Mouse (Mus musculus) liver, embryonic 12.5 days (tissue): ENCODE results near the gene Plaur. TPM values are rescaled to one million over a fixed set of nuclear protein-coding genes. Genes with fewer than 3 reads are reported as not detected.
A peak's percentile ranks its signal among the peaks of the same experiment; 100 is the strongest.

Source experiments
- ATAC-seq: fragments of 200-750 bp; cut with Nextera tagmentation; 2 replicates; pipeline ENCODE4 v1.8.0; 2017; ENCODE audit warnings: moderate number of reproducible peaks, mild to moderate bottlenecking, moderate library complexity
- H3K27ac ChIP-seq: fragments of 300-500 bp; sonication (generic); 2 replicates; pipeline ENCODE4 v1.5.1; 2016; ENCODE audit warnings: mild to moderate bottlenecking
- H3K27me3 ChIP-seq: fragments of 300-500 bp; sonication (generic); replicated peaks from 2 replicates; pipeline ENCODE4 v1.6.1; 2016; ENCODE audit warnings: mild to moderate bottlenecking, moderate library complexity
- H3K36me3 ChIP-seq: fragments of 300-500 bp; sonication (generic); 2 replicates; pipeline ENCODE4 v1.6.1; 2016; ENCODE audit warnings: mild to moderate bottlenecking, moderate library complexity
- H3K4me1 ChIP-seq: fragments of 300-500 bp; sonication (generic); 2 replicates; pipeline ENCODE4 v1.6.1; 2016
- H3K4me2 ChIP-seq: fragments of 300-500 bp; sonication (generic); 2 replicates; pipeline ENCODE4 v1.6.1; 2016; ENCODE audit warnings: mild to moderate bottlenecking, moderate library complexity
- H3K4me3 ChIP-seq: fragments of 300-500 bp; sonication (generic); 2 replicates; pipeline ENCODE4 v1.5.1; 2016; ENCODE audit warnings: mild to moderate bottlenecking, moderate library complexity
- H3K9ac ChIP-seq: fragments of 300-500 bp; sonication (generic); 2 replicates; pipeline ENCODE4 v1.6.1; 2016; ENCODE audit warnings: mild to moderate bottlenecking, moderate library complexity
- H3K9me3 ChIP-seq: fragments of 300-500 bp; sonication (generic); replicated peaks from 2 replicates; pipeline ENCODE4 v1.6.1; 2016; ENCODE audit warnings: mild to moderate bottlenecking, moderate library complexity
- WGBS: fragments of 180-500 bp; shearing (Covaris S2); methylation state at CpG from one replicate; pipeline ENCODE4 v1.1.7; 2016; ENCODE audit not compliant: insufficient replicate concordance; 5-methylcytosine and 5-hydroxymethylcytosine counted together
- polyA plus RNA-seq: library from polyadenylated mRNA; unstranded; fragments of >200 nt; fragmentation: Nextera tagmentation; extraction: Ambion mirVana; gene quantifications from 2 replicates; pipeline ENCODE4 v1.2.1, GENCODE M21; 2016

Gene Plaur
- polyA plus RNA-seq, 1 experiment from 2014 or later: 2.8 TPM

DNA sequence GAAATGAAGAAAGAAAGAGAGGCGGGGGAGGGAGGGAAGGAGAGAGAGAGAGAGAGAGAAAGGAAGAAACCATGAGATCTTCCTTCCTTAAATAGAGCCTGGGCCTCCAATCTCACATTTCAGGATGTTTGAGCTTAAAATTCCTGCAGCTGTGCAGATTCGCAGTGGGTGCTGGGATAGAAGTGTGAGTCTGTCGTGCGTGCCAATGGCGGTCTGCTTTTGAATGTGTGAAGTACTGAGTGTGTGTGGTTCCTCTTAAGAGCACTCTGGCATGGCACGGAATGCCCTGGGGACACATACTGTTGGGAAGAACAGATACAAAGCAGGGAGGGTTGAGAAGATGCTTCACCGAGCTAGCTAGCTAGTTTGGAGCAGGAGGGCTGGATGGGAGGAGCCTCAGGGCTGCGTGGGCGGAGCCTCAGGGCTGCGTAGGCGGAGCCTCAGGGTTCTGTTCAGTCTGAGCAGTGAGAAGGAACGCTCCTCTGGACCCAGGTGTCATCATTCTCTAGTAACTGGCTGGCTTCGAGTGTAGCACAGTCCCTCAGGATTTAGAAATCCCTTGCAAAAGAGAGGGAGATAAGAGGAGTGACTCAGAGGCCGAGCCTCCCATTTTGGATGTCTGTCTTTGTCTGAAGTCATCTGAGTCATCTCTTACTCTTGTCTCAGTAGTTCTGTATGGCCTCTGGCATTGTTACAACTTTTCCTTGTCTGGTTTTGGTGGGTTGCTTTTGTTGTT, 13.3 kb upstream of the Plaur start:
- no peak for ATAC-seq

DNA sequence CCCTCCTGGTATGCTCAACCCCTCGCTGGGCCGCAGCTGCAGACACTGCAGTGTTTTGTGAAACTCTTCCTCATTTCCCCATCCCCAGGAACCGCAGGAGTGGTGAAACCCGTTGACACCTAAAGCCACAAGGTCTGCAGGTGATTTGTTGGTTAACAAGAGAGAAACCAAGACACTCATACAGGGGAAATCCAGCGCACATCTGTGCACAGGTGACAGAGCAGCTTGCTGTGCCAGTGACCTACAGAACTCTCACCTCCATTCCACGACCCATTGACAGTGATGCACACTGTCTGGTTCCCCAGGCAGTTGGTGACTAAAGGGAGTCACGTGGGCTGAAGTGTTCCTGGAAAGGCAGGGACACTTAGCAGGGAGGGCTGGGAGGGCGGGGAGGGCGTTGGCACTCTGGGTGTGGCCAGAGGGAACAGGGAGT, 11.7 kb upstream of the Plaur start:
- Histone ChIP-seq H3K36me3 (no peaks in the 10 kb centered on the region), H3K9ac (no peak overlapping the region), H3K9me3 (no peaks in the 10 kb centered on the region), H3K27ac (no peak overlapping the region), H3K4me2 (peak overlapping the region; percentile 4; the same call in 1 of the 2 replicates), H3K4me3 (no peak overlapping the region), H3K4me1 (peaks cover 13% of the 10 kb centered on the region), H3K27me3 (peaks cover 22% of the 10 kb centered on the region)
- ATAC-seq: peak; percentile 58
- 34% methylated on average over 9 of the region's 9 CpGs for WGBS

More for the DNA sequence above, 13.3 kb upstream of the Plaur start:
- H3K9ac ChIP-seq: no peak overlapping the region
- no peak overlapping the region for H3K27ac ChIP-seq
- no peak overlapping the region for H3K4me3 ChIP-seq
- H3K36me3 ChIP-seq: no peaks in the 10 kb centered on the region
- H3K4me2 ChIP-seq: no peak overlapping the region
- peaks cover 20% of the 10 kb centered on the region for H3K27me3 ChIP-seq
- H3K9me3 ChIP-seq: no peaks in the 10 kb centered on the region
- WGBS: 39% methylated on average over 14 of the region's 14 CpGs
- peaks cover 13% of the 10 kb centered on the region for H3K4me1 ChIP-seq

DNA sequence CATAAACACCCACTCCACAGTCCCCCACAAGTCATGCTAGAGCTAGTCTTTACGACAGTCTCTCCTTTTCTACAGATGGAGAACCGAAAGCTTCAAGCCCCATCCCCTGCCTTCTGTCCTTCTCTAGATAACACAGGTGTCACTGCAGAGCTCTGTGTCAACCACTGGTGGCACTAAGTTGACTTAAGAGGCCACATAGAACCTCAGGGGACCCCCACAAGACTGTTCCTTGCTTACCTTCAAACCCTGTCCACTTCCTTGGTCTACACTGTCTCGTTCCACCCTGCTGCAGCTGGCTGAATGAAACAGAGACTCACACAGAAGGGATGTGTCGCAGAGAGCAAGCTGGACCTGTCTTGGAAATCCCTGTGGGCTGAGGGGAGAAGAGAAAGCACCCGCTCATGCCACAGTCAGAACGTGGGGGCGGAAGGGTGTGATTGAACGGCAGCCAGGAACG, 10.4 kb upstream of the Plaur start, which contains the start of gene Irgc1:
Irgc1 (minus strand) TSS at position 443 of the 457 bp plus-strand sequence.
- Histone ChIP-seq H3K9ac (no peak within 1 kb of the TSS), H3K4me1 (peaks cover 13% of the 10 kb centered on the region), H3K4me3 (no peak within 1 kb of the TSS), H3K4me2 (no peak within 1 kb of the TSS), H3K27ac (no peak within 1 kb of the TSS), H3K9me3 (no peaks in the 10 kb centered on the region), H3K27me3 (peaks cover 25% of the 10 kb centered on the region), H3K36me3 (no peaks in the 10 kb centered on the region)
- WGBS: 62% methylated on average over 9 of the region's 9 CpGs
- no peak for ATAC-seq

DNA sequence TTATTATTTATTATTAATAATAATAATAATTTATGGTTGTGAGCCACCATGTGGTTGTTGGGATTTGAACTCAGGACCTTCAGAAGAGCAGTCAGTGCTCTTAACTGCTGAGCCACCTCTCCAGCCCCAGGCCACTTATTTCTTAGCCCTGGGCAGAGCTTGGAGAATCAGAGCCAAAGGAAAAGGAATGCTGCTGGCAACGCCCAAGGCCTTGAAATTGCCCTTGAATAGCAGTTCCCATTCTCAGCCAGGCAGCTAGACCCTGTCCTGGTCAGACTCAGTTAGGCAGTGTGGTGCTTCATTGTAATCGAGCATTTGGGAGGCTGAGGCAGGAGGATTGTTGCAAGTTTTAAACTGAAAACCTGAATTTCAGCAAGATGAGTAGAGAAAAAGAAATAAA, 8.1 kb upstream of the Plaur start:
- Histone ChIP-seq H3K4me2 (no peak overlapping the region), H3K4me1 (peaks cover 13% of the 10 kb centered on the region), H3K36me3 (no peaks in the 10 kb centered on the region), H3K4me3 (no peak overlapping the region), H3K27me3 (peaks cover 36% of the 10 kb centered on the region), H3K9me3 (no peaks in the 10 kb centered on the region), H3K9ac (no peak overlapping the region), H3K27ac (no peak overlapping the region)
- WGBS: 53% methylated on average over 2 of the region's 2 CpGs
- no peak for ATAC-seq

DNA sequence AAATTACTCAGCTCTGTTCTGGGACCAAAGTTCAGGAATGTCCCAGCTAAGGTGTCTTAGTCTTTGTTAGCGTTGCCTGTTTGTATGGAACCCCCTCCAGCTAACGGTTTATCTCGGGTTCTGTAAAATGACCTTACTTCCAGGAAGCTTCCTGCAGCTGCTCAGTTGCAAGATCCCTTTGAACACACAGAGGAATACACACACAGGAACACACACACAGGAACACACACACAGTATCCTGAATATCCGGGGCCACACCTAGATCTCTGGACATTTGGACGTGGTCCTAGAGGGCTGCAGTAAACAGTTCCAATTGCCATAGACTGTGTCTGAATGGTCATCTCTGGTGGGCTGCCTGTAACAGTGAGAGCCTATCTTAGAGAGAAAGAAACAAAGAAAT, 6.6 kb upstream of the Plaur start:
- H3K27ac ChIP-seq: no peak overlapping the region
- H3K4me2 ChIP-seq: no peak overlapping the region
- peaks cover 44% of the 10 kb centered on the region for H3K27me3 ChIP-seq
- no peak for ATAC-seq
- no peak overlapping the region for H3K4me3 ChIP-seq
- 57% methylated on average over 5 of the region's 5 CpGs for WGBS
- no peaks in the 10 kb centered on the region for H3K36me3 ChIP-seq
- H3K9me3 ChIP-seq: no peaks in the 10 kb centered on the region
- H3K9ac ChIP-seq: no peak overlapping the region
- H3K4me1 ChIP-seq: peaks cover 16% of the 10 kb centered on the region

DNA sequence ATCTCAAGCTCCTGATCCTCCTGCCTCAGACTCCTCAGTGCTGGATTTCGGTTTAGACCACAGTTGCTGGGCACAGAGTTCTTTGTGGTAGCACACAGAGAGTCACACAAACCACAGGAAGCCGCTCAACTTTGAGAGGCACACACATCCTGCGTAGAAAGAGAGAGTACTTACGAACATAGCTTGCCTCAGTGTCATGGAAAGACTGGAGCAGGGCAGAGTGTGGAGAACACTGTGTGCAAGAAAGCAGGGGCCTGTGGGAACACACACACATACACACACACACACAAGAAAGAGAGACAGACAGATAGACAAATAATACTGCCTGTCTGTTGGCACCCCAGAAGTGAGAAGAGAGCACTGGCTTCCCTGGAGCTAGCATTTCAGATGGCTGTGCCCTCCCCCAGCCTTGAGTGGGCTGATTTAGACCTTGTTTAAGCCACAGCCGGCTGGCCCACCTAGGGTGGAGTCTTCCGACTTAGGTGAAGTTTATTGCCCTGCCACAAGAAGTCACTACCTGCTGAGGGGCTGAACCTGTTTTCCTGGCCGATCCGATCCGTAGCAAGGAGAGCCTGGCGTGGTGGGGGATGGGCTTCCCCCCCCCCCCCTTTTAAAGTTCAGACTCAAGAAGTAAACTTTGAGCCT, 4.4 kb upstream of the Plaur start:
- H3K9me3 ChIP-seq: no peaks in the 10 kb centered on the region
- 31% methylated on average over 10 of the region's 10 CpGs for WGBS
- peaks cover 23% of the 10 kb centered on the region for H3K4me1 ChIP-seq
- no peak overlapping the region for H3K4me2 ChIP-seq
- H3K27me3 ChIP-seq: peaks cover 48% of the 10 kb centered on the region
- H3K27ac ChIP-seq: peak overlapping the region; percentile 42
- H3K4me3 ChIP-seq: no peak overlapping the region
- no peaks in the 10 kb centered on the region for H3K36me3 ChIP-seq
- no peak overlapping the region for H3K9ac ChIP-seq
- no peak for ATAC-seq

DNA sequence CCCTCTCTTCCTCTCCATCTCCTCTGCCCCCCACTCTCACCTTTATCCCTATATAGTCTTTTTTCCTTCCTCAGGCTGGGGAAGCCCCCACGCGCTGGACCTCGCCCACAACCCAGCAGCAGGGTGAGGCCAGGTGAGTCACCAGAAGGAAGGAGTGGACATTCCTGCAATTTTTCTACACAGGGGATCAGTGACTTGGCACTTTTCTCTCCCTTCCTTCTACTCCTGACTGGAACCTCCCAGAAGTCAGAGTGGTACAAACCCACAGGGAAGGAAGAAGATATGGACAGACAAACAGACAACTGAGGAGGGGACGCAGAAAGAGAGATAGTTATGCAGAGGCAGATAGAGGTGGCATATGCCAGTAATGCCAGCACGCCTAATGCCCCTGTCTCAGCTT, 2.8 kb upstream of the Plaur start:
- Histone ChIP-seq H3K4me3 (no peak overlapping the region), H3K4me2 (no peak overlapping the region), H3K4me1 (peaks cover 27% of the 10 kb centered on the region), H3K9ac (no peak overlapping the region), H3K9me3 (no peaks in the 10 kb centered on the region), H3K27ac (no peak overlapping the region), H3K36me3 (no peaks in the 10 kb centered on the region), H3K27me3 (peaks cover 48% of the 10 kb centered on the region)
- 60% methylated on average over 5 of the region's 5 CpGs for WGBS
- no peak for ATAC-seq

DNA sequence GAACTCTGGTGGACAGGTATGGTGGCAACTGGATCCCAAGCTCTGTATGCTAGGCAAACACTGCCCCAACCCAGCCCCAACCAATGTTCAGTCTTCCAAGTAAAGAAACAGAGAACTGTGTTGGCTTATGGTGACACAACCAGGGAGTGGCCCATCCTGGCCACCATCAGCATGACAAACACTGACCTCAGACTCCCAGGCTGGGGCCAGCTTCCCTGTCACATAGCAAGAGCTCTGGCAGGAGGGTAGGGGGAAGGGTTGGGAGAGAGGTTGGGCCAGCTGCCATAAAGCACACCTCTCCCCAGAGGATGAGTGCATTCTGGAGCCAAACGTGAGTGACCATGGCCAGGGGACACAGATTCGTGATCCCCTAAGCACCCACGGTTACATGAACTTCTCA, 2.4 kb upstream of the Plaur start:
- no peak overlapping the region for H3K9ac ChIP-seq
- H3K27me3 ChIP-seq: peaks cover 48% of the 10 kb centered on the region
- peaks cover 27% of the 10 kb centered on the region for H3K4me1 ChIP-seq
- no peaks in the 10 kb centered on the region for H3K9me3 ChIP-seq
- H3K36me3 ChIP-seq: no peaks in the 10 kb centered on the region
- ATAC-seq: peak; percentile 30; the same call in 1 of the 2 replicates
- H3K27ac ChIP-seq: no peak overlapping the region
- no peak overlapping the region for H3K4me2 ChIP-seq
- 58% methylated on average over 3 of the region's 3 CpGs for WGBS
- H3K4me3 ChIP-seq: no peak overlapping the region

DNA sequence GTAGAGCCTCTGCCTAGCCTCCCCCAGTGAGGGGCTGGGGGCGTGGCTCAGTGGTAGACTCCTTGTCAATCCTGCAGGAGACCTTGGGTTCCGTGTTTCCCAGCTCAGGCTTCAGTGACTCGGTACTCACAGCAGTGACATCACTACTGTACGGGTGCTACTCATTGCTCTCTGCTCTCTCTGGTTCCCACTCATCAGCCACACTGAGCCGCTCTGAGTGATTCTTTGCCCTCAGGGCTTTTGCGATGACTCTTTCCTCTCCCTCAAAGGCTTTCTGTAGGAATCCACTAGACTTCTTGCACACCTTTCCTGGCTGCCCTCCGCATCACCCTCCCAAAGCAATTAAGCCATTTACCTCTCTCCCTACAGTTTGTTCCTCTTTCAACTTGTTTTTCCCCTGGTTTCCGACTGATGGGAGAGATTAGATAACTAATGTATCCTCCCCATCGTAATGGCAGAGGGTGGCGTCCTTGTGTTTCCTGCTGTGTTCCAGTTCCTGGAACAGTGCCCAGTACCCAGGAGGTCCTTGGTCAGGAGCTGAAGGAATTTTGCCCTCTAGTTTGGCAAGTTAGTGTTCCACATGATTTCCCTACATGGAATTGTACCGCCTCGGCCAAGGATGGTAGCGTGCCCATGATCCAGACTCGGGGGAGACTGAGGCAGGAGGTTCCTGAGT, 770 bp upstream of the Plaur start:
- Histone ChIP-seq H3K27me3 (peaks cover 42% of the 10 kb centered on the region), H3K4me2 (no peak overlapping the region), H3K4me3 (no peak overlapping the region), H3K27ac (no peak overlapping the region), H3K36me3 (0 out of 2 replicates have a peak, but pooled peaks cover 3% of the 10 kb centered on the region), H3K9ac (no peak overlapping the region), H3K9me3 (no peaks in the 10 kb centered on the region), H3K4me1 (peaks cover 27% of the 10 kb centered on the region)
- 28% methylated on average over 14 of the region's 14 CpGs for WGBS
- ATAC-seq: no peak

DNA sequence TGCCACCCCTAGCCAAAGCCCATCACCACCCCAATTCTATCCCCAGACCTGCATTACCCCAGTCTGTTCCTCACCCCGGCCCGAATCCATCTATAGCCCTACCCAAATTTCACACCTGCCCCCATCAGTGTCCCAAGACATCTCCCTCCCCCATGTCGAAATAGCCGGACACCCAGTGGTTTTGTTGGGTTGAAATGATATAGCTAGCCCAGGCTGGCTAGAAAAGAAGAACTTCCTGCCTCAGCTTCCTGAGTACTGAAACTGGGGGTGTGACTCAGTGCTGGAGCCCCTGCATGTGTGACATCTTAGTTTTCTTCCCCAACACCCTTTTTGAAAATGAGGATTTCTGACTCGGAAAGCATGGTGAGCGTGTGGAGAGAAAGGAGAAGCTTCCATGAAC, 4.6 kb downstream of the Plaur start:
- no peak overlapping the region for H3K4me3 ChIP-seq
- WGBS: 54% methylated on average over 6 of the region's 6 CpGs
- H3K27ac ChIP-seq: no peak overlapping the region
- H3K4me1 ChIP-seq: peaks cover 14% of the 10 kb centered on the region
- no peak for ATAC-seq
- H3K36me3 ChIP-seq: peaks cover 9% of the 10 kb centered on the region; the same call in 1 of the 2 replicates
- peaks cover 14% of the 10 kb centered on the region for H3K27me3 ChIP-seq
- H3K4me2 ChIP-seq: no peak overlapping the region
- H3K9ac ChIP-seq: no peak overlapping the region
- no peaks in the 10 kb centered on the region for H3K9me3 ChIP-seq

DNA sequence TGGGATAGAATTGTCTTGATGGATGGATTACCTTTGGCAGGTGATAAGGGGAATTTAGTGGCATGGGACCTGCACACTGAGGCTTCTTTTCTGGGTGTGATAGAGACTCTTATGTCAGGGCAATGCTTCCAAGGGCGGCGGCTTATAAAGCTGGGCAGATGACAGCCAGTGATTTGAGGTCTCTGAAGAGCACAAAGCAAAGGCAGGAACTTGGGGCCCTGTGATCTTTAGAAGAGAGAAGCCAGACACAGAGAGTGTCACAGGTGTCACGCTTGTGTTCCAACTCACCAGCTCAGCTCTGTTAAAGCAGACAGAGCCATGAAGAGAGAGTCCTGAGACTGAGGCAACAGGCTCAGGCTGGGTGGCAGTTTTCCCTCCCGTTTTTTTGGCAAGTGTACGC, 5.6 kb downstream of the Plaur start:
- Histone ChIP-seq H3K9ac (no peak overlapping the region), H3K4me1 (peaks cover 4% of the 10 kb centered on the region; the same call in 1 of the 2 replicates), H3K9me3 (0 out of 2 replicates have a peak, but pooled peaks cover 3% of the 10 kb centered on the region), H3K36me3 (peaks cover 14% of the 10 kb centered on the region; the same call in 1 of the 2 replicates), H3K4me3 (no peak overlapping the region), H3K4me2 (no peak overlapping the region), H3K27me3 (peaks cover 5% of the 10 kb centered on the region), H3K27ac (no peak overlapping the region)
- ATAC-seq: no peak
- WGBS: 67% methylated on average over 5 of the region's 5 CpGs

DNA sequence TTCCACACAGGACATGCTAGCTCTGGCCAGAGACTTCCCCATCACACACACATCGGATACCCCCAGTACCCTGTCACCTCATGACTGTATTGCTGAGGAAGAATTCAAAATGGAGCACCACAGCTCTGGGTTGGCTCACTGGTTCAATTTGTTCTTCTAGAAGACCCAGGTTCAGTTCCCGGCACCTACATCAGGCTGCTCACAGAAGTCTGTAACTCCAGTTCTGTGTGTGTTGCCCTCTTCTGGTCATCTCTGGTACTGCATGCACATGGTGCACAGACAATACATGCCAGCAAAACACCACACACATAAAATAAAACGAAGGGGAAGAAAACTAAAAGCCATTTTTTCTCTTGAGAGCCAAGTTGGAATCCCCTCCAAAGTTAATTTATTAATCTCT, 6.8 kb downstream of the Plaur start:
- WGBS: 77% methylated on average over 3 of the region's 3 CpGs
- Histone ChIP-seq H3K4me1 (no peaks in the 10 kb centered on the region), H3K27ac (no peak overlapping the region), H3K9me3 (0 out of 2 replicates have a peak, but pooled peaks cover 3% of the 10 kb centered on the region), H3K4me3 (no peak overlapping the region), H3K4me2 (no peak overlapping the region), H3K27me3 (no peaks in the 10 kb centered on the region), H3K9ac (no peak overlapping the region), H3K36me3 (peaks cover 15% of the 10 kb centered on the region; the same call in 1 of the 2 replicates)
- ATAC-seq: no peak
